Mouse (Mus musculus): ENCODE measurements around the gene Ddx39.

DNA sequence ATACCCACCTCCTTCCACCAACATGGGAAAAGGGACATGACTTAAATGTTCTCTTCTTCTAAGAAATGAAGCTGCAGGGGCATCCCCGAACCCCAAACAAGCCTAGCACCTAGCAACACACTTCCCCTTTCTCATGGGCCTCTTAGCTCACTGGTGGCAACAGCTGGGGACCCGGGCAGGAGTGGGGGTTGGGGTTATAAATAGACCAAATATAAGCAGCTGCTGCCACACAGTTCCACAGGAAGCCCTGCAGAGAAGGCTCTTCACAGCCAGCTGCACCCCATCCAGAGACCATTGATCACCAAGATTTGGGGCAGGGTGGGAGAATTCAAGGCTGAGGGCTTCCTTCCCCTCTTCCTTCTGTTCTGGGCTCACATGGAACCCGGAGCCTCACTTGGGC, 33.7 kb downstream of the Ddx39 start:
- no peak for TF ChIP-seq CTCF (IDR thresholded peaks at IDR 0.05; ENCODE audit: low read depth)
- no peak for TF ChIP-seq EP300 (IDR thresholded peaks at IDR 0.05; ENCODE audit: low read depth)

All from heart, postnatal 0 days (tissue).